Mouse (Mus musculus) limb, embryonic 13.5 days (tissue): Measurements from ENCODE around the gene Nsd2. TPM values are rescaled to one million over a fixed set of nuclear protein-coding genes. Genes with fewer than 3 reads are reported as not detected.
"Not testable (repeated sequence)": the region's sequence is repeated elsewhere in the genome, so short reads cannot be mapped to it uniquely, and the experiment has no call there.

Source experiments
- ATAC-seq: fragments of 200-750 bp; cut with Nextera tagmentation; 2 replicates; pipeline ENCODE4 v1.8.0; 2017; ENCODE audit warnings: low read depth, moderate number of reproducible peaks, moderate TSS enrichment; ENCODE audit not compliant: low FRiP score
- H3K27ac ChIP-seq: fragments of 300-500 bp; sonication (generic); 2 replicates; pipeline ENCODE4 v1.5.1; 2015; ENCODE audit warnings: inconsistent platforms, mild to moderate bottlenecking, moderate library complexity
- H3K27me3 ChIP-seq: fragments of 300-500 bp; sonication (generic); 2 replicates; pipeline ENCODE4 v1.6.1; 2015; ENCODE audit warnings: mild to moderate bottlenecking, inconsistent platforms
- H3K36me3 ChIP-seq: fragments of 300-500 bp; sonication (generic); 2 replicates; pipeline ENCODE4 v1.6.1; 2015; ENCODE audit warnings: inconsistent platforms, mild to moderate bottlenecking, moderate library complexity
- H3K4me1 ChIP-seq: fragments of 300-500 bp; sonication (generic); 2 replicates; pipeline ENCODE4 v1.6.1; 2015; ENCODE audit warnings: inconsistent platforms
- H3K4me2 ChIP-seq: fragments of 300-500 bp; sonication (generic); replicated peaks from 2 replicates; pipeline ENCODE4 v1.6.1; 2015; ENCODE audit warnings: inconsistent platforms, mild to moderate bottlenecking, moderate library complexity
- H3K4me3 ChIP-seq: fragments of 300-500 bp; sonication (generic); 2 replicates; pipeline ENCODE4 v1.5.1; 2015; ENCODE audit warnings: moderate library complexity, mild to moderate bottlenecking, inconsistent platforms
- H3K9ac ChIP-seq: fragments of 300-500 bp; sonication (generic); 2 replicates; pipeline ENCODE4 v1.6.1; 2015; ENCODE audit warnings: mild to moderate bottlenecking, inconsistent platforms
- H3K9me3 ChIP-seq: fragments of 300-500 bp; sonication (generic); 2 replicates; pipeline ENCODE4 v1.6.1; 2016; ENCODE audit warnings: inconsistent platforms
- WGBS: fragments of 180-500 bp; shearing (Covaris S2); methylation state at CpG from one replicate; pipeline ENCODE4 v1.1.7; 2015; 5-methylcytosine and 5-hydroxymethylcytosine counted together
- microRNA-seq: library from miRNA; unstranded; fragments of <30 nt; microRNA quantifications from one replicate; pipeline ENCODE4, GENCODE M21; 2016
- polyA plus RNA-seq: library from polyadenylated mRNA; unstranded; fragments of >200 nt; fragmentation: Nextera tagmentation; extraction: Ambion mirVana; gene quantifications from 2 replicates; pipeline ENCODE4 v1.2.1, GENCODE M21; 2015

Gene Nsd2
- polyA plus RNA-seq, 1 experiment from 2014 or later: 47.8 TPM

DNA sequence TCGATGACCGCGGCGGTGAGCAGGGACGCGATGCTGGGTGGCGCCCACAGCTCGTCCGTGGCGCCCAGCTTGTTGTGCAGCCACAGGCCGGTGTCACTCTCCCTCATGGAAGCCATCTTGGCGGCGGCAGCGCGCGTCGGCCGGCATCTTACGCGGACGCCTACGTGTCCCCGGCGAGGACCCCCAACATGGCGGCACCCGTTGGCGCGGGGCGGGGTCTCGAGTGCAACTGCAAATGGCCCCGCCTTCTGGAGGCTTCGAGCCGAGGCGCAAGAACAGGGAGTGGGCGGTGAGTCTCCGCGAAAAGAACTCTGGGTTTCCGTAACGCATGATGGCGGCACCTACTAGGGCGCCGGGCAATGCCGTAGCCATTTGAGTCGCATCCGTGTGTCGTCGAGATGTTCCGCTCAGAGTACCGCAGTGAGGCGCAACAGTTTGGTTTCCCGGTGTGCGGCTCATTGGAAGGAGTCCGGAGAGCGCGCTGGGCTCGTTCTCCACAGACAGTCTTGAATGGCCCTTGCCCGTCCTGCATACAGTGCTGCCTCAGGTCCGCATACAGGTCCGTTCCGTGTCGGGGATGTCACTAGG, 115.7 kb downstream of the Nsd2 start, which contains the start of gene Nelfa:
Gene Nelfa, minus strand, starts transcription at position 294 of the 588 bp plus-strand sequence.
- Histone ChIP-seq H3K4me1 (peaks cover 25% of the 10 kb centered on the region), H3K4me3 (peak within 1 kb of the TSS; percentile 86), H3K9ac (peak within 1 kb of the TSS; percentile 94), H3K36me3 (peaks cover 17% of the 10 kb centered on the region), H3K27me3 (no peaks in the 10 kb centered on the region), H3K4me2 (peak within 1 kb of the TSS; percentile 69), H3K9me3 (peaks cover 17% of the 10 kb centered on the region), H3K27ac (peak within 1 kb of the TSS; percentile 92)
- under 1% methylated on average over 61 of the region's 61 CpGs for WGBS
- peak; percentile 98 for ATAC-seq

DNA sequence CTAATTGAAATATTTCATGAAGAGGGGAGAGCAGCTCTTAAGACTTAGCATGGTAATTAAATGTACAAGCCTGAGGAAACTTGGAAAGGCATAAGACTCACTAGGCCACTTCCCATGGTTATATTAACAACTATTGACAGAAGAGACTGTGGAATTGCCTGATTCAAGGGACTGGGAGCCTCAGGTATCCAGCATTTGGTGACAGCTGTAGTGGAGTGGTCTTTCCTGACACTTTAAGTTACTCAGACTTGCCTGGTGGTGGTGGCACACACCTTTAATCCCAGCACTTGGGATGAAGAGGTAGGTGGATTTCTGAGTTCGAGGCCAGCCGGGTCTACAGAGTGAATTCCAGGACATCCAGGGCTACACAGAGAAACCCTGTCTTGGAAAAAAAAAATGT, 116.7 kb downstream of the Nsd2 start:
- Histone ChIP-seq H3K9me3 (peaks cover 23% of the 10 kb centered on the region), H3K9ac (peak overlapping the region; percentile 72; the same call in 1 of the 2 replicates), H3K4me1 (peaks cover 25% of the 10 kb centered on the region), H3K4me2 (peak overlapping the region; percentile 69), H3K27me3 (no peaks in the 10 kb centered on the region), H3K36me3 (peaks cover 14% of the 10 kb centered on the region), H3K4me3 (peak overlapping the region; percentile 86), H3K27ac (no peak overlapping the region)
- 94% methylated on average over 2 of the region's 2 CpGs for WGBS
- ATAC-seq: no peak

DNA sequence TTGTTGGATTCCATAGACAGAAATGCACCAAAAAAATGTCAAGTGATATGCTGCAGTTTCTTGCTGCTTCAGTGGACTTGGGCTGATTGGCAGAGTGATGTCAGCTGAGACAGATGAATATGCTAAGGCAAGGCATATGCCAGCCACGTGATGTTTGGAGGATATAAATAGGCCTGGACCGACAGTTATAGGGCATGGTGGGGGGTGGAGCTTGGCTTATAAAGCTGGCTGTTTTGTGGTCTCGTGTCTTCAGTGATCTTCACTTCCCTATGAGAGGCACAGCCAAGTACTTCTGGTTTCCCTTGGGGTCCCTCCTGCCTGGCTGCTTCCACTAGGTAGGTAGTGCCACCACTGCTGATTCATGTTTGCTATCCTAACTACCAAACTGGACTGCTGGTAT, 117.9 kb downstream of the Nsd2 start:
- no peak overlapping the region for H3K9ac ChIP-seq
- H3K9me3 ChIP-seq: peaks cover 26% of the 10 kb centered on the region
- no peak for ATAC-seq
- no peaks in the 10 kb centered on the region for H3K27me3 ChIP-seq
- no peak overlapping the region for H3K4me2 ChIP-seq
- H3K36me3 ChIP-seq: peaks cover 14% of the 10 kb centered on the region
- H3K4me1 ChIP-seq: peaks cover 25% of the 10 kb centered on the region
- H3K4me3 ChIP-seq: no peak overlapping the region
- no peak overlapping the region for H3K27ac ChIP-seq
- WGBS: 92% methylated on average over 3 of the region's 3 CpGs

DNA sequence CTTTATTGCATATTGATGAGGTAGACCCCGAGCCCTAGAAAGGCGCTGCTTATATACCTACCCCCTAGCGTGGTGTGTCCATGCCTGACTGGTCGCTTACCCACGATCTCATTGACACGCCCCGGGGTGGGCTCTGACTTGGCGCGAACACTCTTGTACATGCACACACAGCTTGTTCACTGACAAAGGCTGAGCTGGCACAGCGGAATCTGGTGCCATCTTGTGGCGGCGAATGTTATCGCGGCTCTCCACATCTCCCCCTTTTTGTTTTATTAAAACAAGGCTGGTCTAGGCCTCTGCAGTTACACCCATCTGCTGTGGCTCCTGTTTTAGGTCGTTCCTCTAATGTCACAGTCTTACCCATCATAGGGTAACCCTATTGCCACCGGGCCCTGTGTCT, 126.5 kb downstream of the Nsd2 start:
- WGBS: 85% methylated on average over 16 of the region's 16 CpGs
- not testable (repeated sequence) for ATAC-seq, H3K4me3 ChIP-seq, H3K4me2 ChIP-seq, H3K27ac ChIP-seq, H3K36me3 ChIP-seq, H3K4me1 ChIP-seq, H3K9ac ChIP-seq, H3K27me3 ChIP-seq
- H3K9me3 ChIP-seq: peaks cover 23% of the 10 kb centered on the region

Small RNA genes within 50 kb of the gene (microRNA-seq; reads per million reads assigned to microRNA genes)
- gene Mir7024: not detected

Other genes starting within 250 kb of the Nsd2 start
- 69.6 and 80.0 TPM in 2 replicates for gene Fam53a, start 191.1 kb upstream of the Nsd2 start, polyA plus RNA-seq
- gene Gm9903, start 190.8 kb upstream of the Nsd2 start, polyA plus RNA-seq: 0.56 and 0.66 TPM in 2 replicates
- gene Slbp, start 168.2 kb upstream of the Nsd2 start, polyA plus RNA-seq: 252 and 254 TPM in 2 replicates
- gene Tacc3, start 162.6 kb upstream of the Nsd2 start, polyA plus RNA-seq: 196 and 197 TPM in 2 replicates
- gene Tmem129, start 162.3 kb upstream of the Nsd2 start, polyA plus RNA-seq: 45.2 and 46.0 TPM in 2 replicates
- gene Fgfr3, start 99.1 kb upstream of the Nsd2 start, polyA plus RNA-seq: 39.1 and 40.7 TPM in 2 replicates
- 43.6 and 48.2 TPM in 2 replicates for gene Letm1, start 37.9 kb upstream of the Nsd2 start, polyA plus RNA-seq
- gene Nelfa, start 115.7 kb downstream of the Nsd2 start, polyA plus RNA-seq: 64.7 and 70.5 TPM in 2 replicates
- 136 and 151 TPM in 2 replicates for gene Gm1673, start 162.7 kb downstream of the Nsd2 start, polyA plus RNA-seq
- gene Nat8l, start 175.3 kb downstream of the Nsd2 start, polyA plus RNA-seq: 0.10 and 0.20 TPM in 2 replicates